Mouse (Mus musculus): ENCODE measurements around the gene Lhx2.

The Lhx2 gene

GRCm38 (mm10) chr2:38359811-38360210 is 20.7 kb downstream of the Lhx2 start:
- DNase-seq (ENCODE audit: low spot score): no peak

- DNase-seq (ENCODE audit: low spot score): no peak
Observed at GRCm38 (mm10) chr2:38366222-38366621, 27.1 kb downstream of the Lhx2 start.

- no peak for DNase-seq (ENCODE audit: low spot score)
Observed at GRCm38 (mm10) chr2:38367023-38367422, 27.9 kb downstream of the Lhx2 start.

- no peak for DNase-seq (ENCODE audit: low spot score)
Observed at GRCm38 (mm10) chr2:38367852-38368251, 28.8 kb downstream of the Lhx2 start.

GRCm38 (mm10) chr2:38368746-38369330 is 29.8 kb downstream of the Lhx2 start:
- peak; percentile 45 for DNase-seq (ENCODE audit: low spot score)

GRCm38 (mm10) chr2:38375606-38376304 is 36.7 kb downstream of the Lhx2 start:
- DNase-seq (ENCODE audit: low spot score): no peak

GRCm38 (mm10) chr2:38377254-38377653 is 38.2 kb downstream of the Lhx2 start:
- DNase-seq (ENCODE audit: low spot score): no peak

- DNase-seq (ENCODE audit: low spot score): no peak
Observed at GRCm38 (mm10) chr2:38378346-38378745, 39.3 kb downstream of the Lhx2 start.

GRCm38 (mm10) chr2:38378849-38379545 is 39.9 kb downstream of the Lhx2 start:
- no peak for DNase-seq (ENCODE audit: low spot score)

GRCm38 (mm10) chr2:38379546-38379870 is 40.4 kb downstream of the Lhx2 start:
- DNase-seq (ENCODE audit: low spot score): no peak

- DNase-seq (ENCODE audit: low spot score): no peak
Observed at GRCm38 (mm10) chr2:38380136-38381083, 41.3 kb downstream of the Lhx2 start.

GRCm38 (mm10) chr2:38387568-38388262 is 48.6 kb downstream of the Lhx2 start:
- no peak for DNase-seq (ENCODE audit: low spot score)

- DNase-seq (ENCODE audit: low spot score): no peak
Observed at GRCm38 (mm10) chr2:38394977-38395868, 56.1 kb downstream of the Lhx2 start.

GRCm38 (mm10) chr2:38395869-38396236 is 56.8 kb downstream of the Lhx2 start:
- DNase-seq (ENCODE audit: low spot score): no peak

GRCm38 (mm10) chr2:38397306-38397705 is 58.2 kb downstream of the Lhx2 start:
- DNase-seq (ENCODE audit: low spot score): no peak

GRCm38 (mm10) chr2:38397882-38398281 is 58.8 kb downstream of the Lhx2 start:
- DNase-seq (ENCODE audit: low spot score): no peak

GRCm38 (mm10) chr2:38402611-38403010 is 63.5 kb downstream of the Lhx2 start:
- no peak for DNase-seq (ENCODE audit: low spot score)

GRCm38 (mm10) chr2:38403231-38403630 is 64.2 kb downstream of the Lhx2 start:
- no peak for DNase-seq (ENCODE audit: low spot score)

GRCm38 (mm10) chr2:38404007-38404596 is 65.0 kb downstream of the Lhx2 start:
- DNase-seq (ENCODE audit: low spot score): no peak

- no peak for DNase-seq (ENCODE audit: low spot score)
Observed at GRCm38 (mm10) chr2:38405356-38405755, 66.3 kb downstream of the Lhx2 start.
